Mouse (Mus musculus) heart, embryonic 15.5 days (tissue): ENCODE data around the gene B4gat1. TPM values are rescaled to one million over a fixed set of nuclear protein-coding genes. Genes with fewer than 3 reads are reported as not detected.
A peak's percentile ranks its signal among the peaks of the same experiment; 100 is the strongest.

Experiments used
- ATAC-seq: fragments of 200-750 bp; cut with Nextera tagmentation; replicated peaks from 2 replicates; pipeline ENCODE4 v1.8.0; 2017; ENCODE audit warnings: low read depth, moderate TSS enrichment; ENCODE audit not compliant: insufficient number of reproducible peaks, insufficient read depth, low FRiP score
- H3K27ac ChIP-seq: fragments of 300-500 bp; sonication (generic); 2 replicates; pipeline ENCODE4 v1.5.1; 2015; ENCODE audit warnings: mild to moderate bottlenecking, inconsistent platforms
- H3K27me3 ChIP-seq: fragments of 300-500 bp; sonication (generic); 2 replicates; pipeline ENCODE4 v1.6.1; 2015; ENCODE audit warnings: inconsistent platforms
- H3K36me3 ChIP-seq: fragments of 300-500 bp; sonication (generic); 2 replicates; pipeline ENCODE4 v1.6.1; 2015; ENCODE audit warnings: mild to moderate bottlenecking, inconsistent platforms
- H3K4me1 ChIP-seq: fragments of 300-500 bp; sonication (generic); replicated peaks from 2 replicates; pipeline ENCODE4 v1.6.1; 2015; ENCODE audit warnings: inconsistent platforms
- H3K4me2 ChIP-seq: fragments of 300-500 bp; sonication (generic); 2 replicates; pipeline ENCODE4 v1.6.1; 2015; ENCODE audit warnings: inconsistent platforms, mild to moderate bottlenecking, moderate library complexity
- H3K4me3 ChIP-seq: fragments of 300-500 bp; sonication (generic); 2 replicates; pipeline ENCODE4 v1.5.1; 2015; ENCODE audit warnings: mild to moderate bottlenecking, inconsistent platforms
- H3K9ac ChIP-seq: fragments of 300-500 bp; sonication (generic); 2 replicates; pipeline ENCODE4 v1.6.1; 2015; ENCODE audit warnings: mild to moderate bottlenecking, inconsistent platforms
- H3K9me3 ChIP-seq: fragments of 300-500 bp; sonication (generic); replicated peaks from 2 replicates; pipeline ENCODE4 v1.6.1; 2016; ENCODE audit warnings: inconsistent platforms
- WGBS: fragments of 180-500 bp; shearing (Covaris S2); methylation state at CpG from one replicate; pipeline ENCODE4 v1.1.7; 2015; ENCODE audit warnings: mixed read lengths; 5-methylcytosine and 5-hydroxymethylcytosine counted together
- polyA plus RNA-seq: library from polyadenylated mRNA; unstranded; fragments of >200 nt; fragmentation: Nextera tagmentation; extraction: Ambion mirVana; gene quantifications from 2 replicates; pipeline ENCODE4 v1.2.1, GENCODE M21; 2015

The B4gat1 gene
- polyA plus RNA-seq, 1 experiment from 2014 or later = 43.1 TPM

- ATAC-seq = no peak
- 61% methylated on average over 6 of the region's 6 CpGs for WGBS
- H3K4me1 ChIP-seq = peaks cover 43% of the 10 kb centered on the region
Observed at GRCm38 (mm10) chr19:5062446-5062845, 23.8 kb downstream of the B4gat1 start.

GRCm38 (mm10) chr19:5065104-5065503, 26.5 kb downstream of the B4gat1 start:
- Histone ChIP-seq H3K27ac (no peak overlapping the region), H3K27me3 (peaks cover 18% of the 10 kb centered on the region), H3K9me3 (no peaks in the 10 kb centered on the region), H3K4me3 (no peak overlapping the region), H3K4me2 (no peak overlapping the region), H3K4me1 (peaks cover 48% of the 10 kb centered on the region), H3K36me3 (no peaks in the 10 kb centered on the region), H3K9ac (no peak overlapping the region)
- ATAC-seq = no peak
- 47% methylated on average over 7 of the region's 7 CpGs for WGBS

More at GRCm38 (mm10) chr19:5062446-5062845, 23.8 kb downstream of the B4gat1 start:
- no peak overlapping the region for H3K27ac ChIP-seq
- H3K9me3 ChIP-seq = no peaks in the 10 kb centered on the region
- no peaks in the 10 kb centered on the region for H3K27me3 ChIP-seq
- H3K4me3 ChIP-seq = no peak overlapping the region
- H3K4me2 ChIP-seq = no peak overlapping the region
- no peak overlapping the region for H3K9ac ChIP-seq
- H3K36me3 ChIP-seq = no peaks in the 10 kb centered on the region

- Histone ChIP-seq H3K36me3 (no peaks in the 10 kb centered on the region), H3K27ac (peak overlapping the region; percentile 71), H3K4me1 (peaks cover 50% of the 10 kb centered on the region), H3K4me3 (peak overlapping the region; percentile 49), H3K9ac (peak overlapping the region; percentile 56), H3K4me2 (peak overlapping the region; percentile 94), H3K27me3 (peaks cover 31% of the 10 kb centered on the region), H3K9me3 (no peaks in the 10 kb centered on the region)
- WGBS = 5% methylated on average over 15 of the region's 15 CpGs
- no peak; the same call in 1 of the 2 replicates for ATAC-seq
Observed at GRCm38 (mm10) chr19:5067040-5067799, 28.6 kb downstream of the B4gat1 start.

GRCm38 (mm10) chr19:5067867-5068569, 29.4 kb downstream of the B4gat1 start, which contains the start of gene Cd248:
Gene Cd248, plus strand, starts transcription at chr19:5068078.
- Histone ChIP-seq H3K27me3 (peaks cover 31% of the 10 kb centered on the region), H3K4me1 (peaks cover 58% of the 10 kb centered on the region), H3K9me3 (no peaks in the 10 kb centered on the region), H3K4me2 (peak within 1 kb of the TSS; percentile 94), H3K27ac (peak within 1 kb of the TSS; percentile 71), H3K9ac (peak within 1 kb of the TSS; percentile 56), H3K36me3 (no peaks in the 10 kb centered on the region), H3K4me3 (peak within 1 kb of the TSS; percentile 49)
- WGBS = under 1% methylated on average over 49 of the region's 56 CpGs
- peak; percentile 61 for ATAC-seq

- Histone ChIP-seq H3K4me1 (peaks cover 59% of the 10 kb centered on the region), H3K36me3 (no peaks in the 10 kb centered on the region), H3K4me3 (peak overlapping the region; percentile 49), H3K4me2 (peak overlapping the region; percentile 94), H3K9me3 (no peaks in the 10 kb centered on the region), H3K27me3 (peaks cover 31% of the 10 kb centered on the region), H3K9ac (peak overlapping the region; percentile 56), H3K27ac (no peak overlapping the region)
- 42% methylated on average over 21 of the region's 21 CpGs for WGBS
- no peak for ATAC-seq
Observed at GRCm38 (mm10) chr19:5068570-5069234, 30.1 kb downstream of the B4gat1 start.

- H3K4me1 ChIP-seq = peaks cover 59% of the 10 kb centered on the region
- H3K27ac ChIP-seq = no peak overlapping the region
- 84% methylated on average over 5 of the region's 5 CpGs for WGBS
- H3K9ac ChIP-seq = no peak overlapping the region
- H3K4me3 ChIP-seq = peak overlapping the region; percentile 49; the same call in 1 of the 2 replicates
- H3K4me2 ChIP-seq = peak overlapping the region; percentile 94
- no peak for ATAC-seq
- H3K36me3 ChIP-seq = no peaks in the 10 kb centered on the region
- H3K9me3 ChIP-seq = no peaks in the 10 kb centered on the region
- peaks cover 34% of the 10 kb centered on the region for H3K27me3 ChIP-seq
Observed at GRCm38 (mm10) chr19:5069486-5069885, 30.9 kb downstream of the B4gat1 start.

GRCm38 (mm10) chr19:5069978-5070377, 31.4 kb downstream of the B4gat1 start:
- Histone ChIP-seq H3K4me1 (peaks cover 58% of the 10 kb centered on the region), H3K9me3 (no peaks in the 10 kb centered on the region), H3K4me3 (peak overlapping the region; percentile 17), H3K36me3 (no peaks in the 10 kb centered on the region), H3K9ac (no peak overlapping the region), H3K4me2 (peak overlapping the region; percentile 94), H3K27me3 (peaks cover 39% of the 10 kb centered on the region), H3K27ac (no peak overlapping the region)
- 80% methylated on average over 7 of the region's 7 CpGs for WGBS
- ATAC-seq = no peak

- Histone ChIP-seq H3K4me1 (peaks cover 53% of the 10 kb centered on the region), H3K9me3 (no peaks in the 10 kb centered on the region), H3K9ac (peak overlapping the region; percentile 34; the same call in 1 of the 2 replicates), H3K4me2 (peak overlapping the region; percentile 94), H3K27me3 (peaks cover 39% of the 10 kb centered on the region), H3K27ac (peak overlapping the region; percentile 67), H3K36me3 (no peaks in the 10 kb centered on the region), H3K4me3 (peak overlapping the region; percentile 51)
- no peak for ATAC-seq
- WGBS = 18% methylated on average over 11 of the region's 11 CpGs
Observed at GRCm38 (mm10) chr19:5071077-5071476, 32.5 kb downstream of the B4gat1 start.

GRCm38 (mm10) chr19:5071545-5072369, 33.1 kb downstream of the B4gat1 start:
- peak; percentile 65 for ATAC-seq
- 3% methylated on average over 40 of the region's 40 CpGs for WGBS
- Histone ChIP-seq H3K4me2 (peak overlapping the region; percentile 94), H3K4me3 (peak overlapping the region; percentile 51), H3K4me1 (peaks cover 52% of the 10 kb centered on the region), H3K9ac (peak overlapping the region; percentile 34), H3K27ac (peak overlapping the region; percentile 67), H3K9me3 (no peaks in the 10 kb centered on the region), H3K27me3 (peaks cover 39% of the 10 kb centered on the region), H3K36me3 (no peaks in the 10 kb centered on the region)

- ATAC-seq = no peak
- H3K27me3 ChIP-seq = peaks cover 39% of the 10 kb centered on the region
Observed at GRCm38 (mm10) chr19:5072389-5073019, 33.9 kb downstream of the B4gat1 start.

More at GRCm38 (mm10) chr19:5072389-5073019, 33.9 kb downstream of the B4gat1 start:
- peak overlapping the region; percentile 51 for H3K4me3 ChIP-seq
- 0 out of 2 replicates have a peak overlapping the region, but pooled peaks have one; percentile 34 for H3K9ac ChIP-seq
- peak overlapping the region; percentile 94 for H3K4me2 ChIP-seq
- H3K36me3 ChIP-seq = no peaks in the 10 kb centered on the region
- H3K9me3 ChIP-seq = no peaks in the 10 kb centered on the region
- peaks cover 45% of the 10 kb centered on the region for H3K4me1 ChIP-seq
- peak overlapping the region; percentile 67; the same call in 1 of the 2 replicates for H3K27ac ChIP-seq
- 2% methylated on average over 20 of the region's 20 CpGs for WGBS
